Mouse (Mus musculus) ES-Bruce4 (cell line): ENCODE data around the gene Tnr.

ENCODE experiments used
- CTCF ChIP-seq: IDR thresholded peaks from one replicate; pipeline ENCODE4 v1.8.1; 2011; ENCODE audit warnings: low read depth, low read length
- POLR2A ChIP-seq: IDR thresholded peaks from one replicate; pipeline ENCODE4 v1.8.1; 2011; ENCODE audit warnings: low read length; ENCODE audit not compliant: insufficient read depth

DNA sequence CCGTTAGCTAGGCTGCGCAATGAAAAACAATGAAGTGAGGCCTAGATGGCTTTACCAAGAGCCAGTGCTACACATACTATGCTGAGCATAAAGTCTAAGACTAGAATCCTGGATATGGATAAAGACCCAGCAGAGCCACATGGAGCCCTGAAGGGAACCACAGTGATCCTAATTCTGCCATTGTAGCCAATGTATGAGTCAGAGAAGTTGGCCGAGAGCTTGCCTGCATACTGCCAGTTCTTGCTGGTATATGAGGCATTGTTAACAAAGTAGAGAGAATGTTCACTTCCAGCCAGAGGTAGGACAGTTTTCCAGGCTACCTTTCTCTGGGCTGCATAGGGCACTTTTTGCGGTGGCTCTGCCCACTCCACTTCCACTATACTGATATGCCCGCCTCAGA, 365.0 kb downstream of the Tnr start:
- TF ChIP-seq CTCF = no peak
- no peak for TF ChIP-seq POLR2A
